Mouse (Mus musculus) adrenal gland, postnatal 36 days (tissue): ENCODE results near the gene Exog. TPM values are rescaled to one million over a fixed set of nuclear protein-coding genes. Genes with fewer than 3 reads are reported as not detected.

ENCODE experiments used
- DNase-seq, 2 experiments: peaks; one replicate each; pipeline ENCODE4 v3.0.0; 2021; ENCODE audit warnings: mixed read lengths in 1 of 2
- total RNA-seq, 2 experiments: library from RNA; stranded (reverse); gene quantifications; 2 replicates each; pipeline ENCODE4 v1.2.3; 2021

The Exog gene
- total RNA-seq, 2 experiments from 2014 or later = 3.3 to 4.7 TPM

GRCm38 (mm10) chr9:119504981-119505658 lies 60.4 kb downstream of the Exog start:
- no peak for DNase-seq

DNA sequence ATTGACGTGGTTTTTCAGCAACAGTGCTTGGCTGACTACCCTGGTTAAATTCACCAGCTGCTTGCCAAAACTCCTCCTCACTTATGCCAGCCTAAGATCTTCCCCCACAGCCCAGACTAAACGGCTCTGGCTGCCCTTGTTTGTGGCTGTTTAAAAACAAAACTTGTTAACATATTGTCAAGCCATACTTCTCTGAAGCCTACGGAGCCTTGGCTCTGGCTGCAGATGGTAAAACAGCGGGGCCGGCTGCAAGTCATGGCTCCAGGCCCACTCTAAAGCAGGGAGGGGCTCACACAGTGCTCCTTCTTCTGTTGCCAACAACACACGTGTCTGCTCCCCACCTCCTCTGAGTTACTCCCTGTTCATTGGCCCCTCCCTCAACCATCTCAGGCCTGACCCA lies 66.2 kb downstream of the Exog start:
- DNase-seq = no peak

DNA sequence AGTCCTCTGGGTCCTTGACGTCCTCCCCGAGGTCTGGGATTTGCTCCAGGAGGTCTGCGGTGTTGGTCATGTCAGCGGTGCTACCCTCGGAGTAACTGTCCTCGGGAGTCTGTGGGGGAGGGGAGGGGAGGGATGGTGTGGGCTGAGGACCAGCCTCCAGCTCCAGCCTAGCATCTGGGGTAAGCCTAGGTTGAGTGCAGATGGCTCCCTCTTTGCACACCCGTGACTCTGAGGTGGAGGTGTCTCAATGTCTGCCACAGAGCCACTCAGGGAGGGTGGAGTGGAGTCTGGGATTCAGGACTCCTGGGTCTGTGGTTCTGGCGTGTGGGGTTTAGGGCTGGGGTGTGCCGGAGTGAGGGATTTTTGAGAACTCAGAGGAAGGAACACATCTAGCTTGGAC lies 68.2 kb downstream of the Exog start:
- DNase-seq = no peak

DNA sequence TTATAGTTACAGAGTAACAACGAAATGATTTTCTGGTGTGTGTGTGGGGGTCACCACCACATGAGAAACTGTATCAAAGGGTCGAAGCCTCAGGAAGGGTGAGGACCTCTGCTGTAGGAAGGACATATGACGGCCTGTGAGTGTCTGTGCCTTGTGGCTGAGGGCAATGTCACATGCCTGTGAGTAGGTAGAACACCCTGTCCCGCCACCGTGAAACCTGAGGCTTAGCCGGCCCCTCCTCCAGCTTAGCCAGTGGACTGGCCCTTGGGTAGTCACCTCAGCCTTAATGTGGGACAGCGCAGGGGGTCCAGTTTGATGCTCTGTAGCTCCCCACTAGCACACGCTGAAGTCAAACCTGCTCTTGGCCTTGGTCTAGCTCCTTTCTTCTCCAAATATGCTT lies 69.1 kb downstream of the Exog start:
- no peak for DNase-seq

DNA sequence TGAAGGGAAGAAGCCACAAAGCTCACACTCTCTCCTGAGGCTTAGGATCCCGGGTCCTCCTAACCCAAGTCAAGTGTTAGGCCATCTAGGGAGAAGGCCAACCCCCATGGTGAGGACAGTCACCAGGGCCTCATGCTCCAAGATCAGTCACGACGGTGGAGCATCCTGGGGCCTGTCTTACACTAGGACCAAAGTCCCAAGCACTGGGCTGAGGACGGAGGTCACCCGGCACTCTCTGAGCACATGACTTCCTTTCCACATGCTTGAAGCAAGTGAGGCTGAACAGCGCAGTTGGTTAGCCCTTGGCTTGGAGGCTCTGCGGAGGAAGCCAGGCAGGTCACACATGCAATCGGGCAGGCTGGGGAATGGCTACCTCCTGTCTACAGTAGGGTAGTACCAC lies 70.2 kb downstream of the Exog start:
- no peak for DNase-seq

Other genes with a start within 250 kb of the Exog start
- gene Slc22a13, start 235.8 kb upstream of the Exog start, total RNA-seq = not detected
- 10 to 100 TPM; 32.1 to 35.7 TPM for gene Oxsr1, start 122.5 kb upstream of the Exog start, total RNA-seq
- gene Acaa1a, start 105.3 kb upstream of the Exog start, total RNA-seq = 100 to 1,000 TPM; 104 to 116 TPM
- 10 to 100 TPM; 25.9 to 36.7 TPM for gene Myd88, start 103.5 kb upstream of the Exog start, total RNA-seq
- under 1 TPM; 0.79 to 0.99 TPM for gene Xylb, start 87.6 kb upstream of the Exog start, total RNA-seq
- gene Slc22a14, start 79.4 kb upstream of the Exog start, total RNA-seq = not detected
- gene Acvr2b, start 42.8 kb upstream of the Exog start, total RNA-seq = 1 to 10 TPM; 5.5 to 6.6 TPM
- under 1 TPM; 0.10 TPM for gene Scn5a, start 134.1 kb downstream of the Exog start, total RNA-seq